Mouse (Mus musculus): ENCODE data around the gene Mfsd4b3. TPM values are rescaled to one million over a fixed set of nuclear protein-coding genes. Genes with fewer than 3 reads are reported as not detected.

Gene Mfsd4b3
- 6.9 TPM for polyA plus RNA-seq (2014; fragmentation: Illumina TruSeq; extraction: RNeasy Lipid Tissue Mini Kit (QIAGEN cat#74804); ENCODE audit: low read depth, low replicate concordance)

GRCm38 (mm10) chr10:39959761-39960440, at the start of gene Mfsd4b3:
Gene Mfsd4b3 (minus strand): TSS chr10:39960153.

GRCm38 (mm10) chr10:39986466-39986865, 26.5 kb upstream of the Mfsd4b3 start, which contains the start of gene Mfsd4b5:
Gene Mfsd4b5 (minus strand): TSS chr10:39986646.

GRCm38 (mm10) chr10:39926616-39927139, 33.3 kb downstream of the Mfsd4b3 start, which contains the start of gene Mfsd4b2:
Gene Mfsd4b2 (minus strand): TSS chr10:39926923.

GRCm38 (mm10) chr10:39898874-39899371, 61.0 kb downstream of the Mfsd4b3 start, which contains the start of gene Mfsd4b4:
Gene Mfsd4b4 (minus strand): TSS chr10:39899238.

Other genes with a start within 250 kb of the Mfsd4b3 start
- gene Rev3l, start 228.0 kb downstream of the Mfsd4b3 start, polyA plus RNA-seq (2014; fragmentation: Illumina TruSeq; extraction: RNeasy Lipid Tissue Mini Kit (QIAGEN cat#74804); ENCODE audit: low read depth, low replicate concordance), result 8.9 TPM
- 4.0 TPM for gene Mfsd4b4, start 60.9 kb downstream of the Mfsd4b3 start, polyA plus RNA-seq (2014; fragmentation: Illumina TruSeq; extraction: RNeasy Lipid Tissue Mini Kit (QIAGEN cat#74804); ENCODE audit: low read depth, low replicate concordance)
- not detected for gene Mfsd4b2, start 33.2 kb downstream of the Mfsd4b3 start, polyA plus RNA-seq (2014; fragmentation: Illumina TruSeq; extraction: RNeasy Lipid Tissue Mini Kit (QIAGEN cat#74804); ENCODE audit: low read depth, low replicate concordance)
- 0.79 TPM for gene Mfsd4b5, start 26.5 kb upstream of the Mfsd4b3 start, polyA plus RNA-seq (2014; fragmentation: Illumina TruSeq; extraction: RNeasy Lipid Tissue Mini Kit (QIAGEN cat#74804); ENCODE audit: low read depth, low replicate concordance)
- gene Mfsd4b1, start 65.1 kb upstream of the Mfsd4b3 start, polyA plus RNA-seq (2014; fragmentation: Illumina TruSeq; extraction: RNeasy Lipid Tissue Mini Kit (QIAGEN cat#74804); ENCODE audit: low read depth, low replicate concordance), result 3.0 TPM
- 14.8 TPM for gene Slc16a10, start 182.1 kb upstream of the Mfsd4b3 start, polyA plus RNA-seq (2014; fragmentation: Illumina TruSeq; extraction: RNeasy Lipid Tissue Mini Kit (QIAGEN cat#74804); ENCODE audit: low read depth, low replicate concordance)